Mouse (Mus musculus) ZHBTc4 (cell line): ENCODE data around the gene Pla2r1.
A peak's percentile ranks its signal among the peaks of the same experiment; 100 is the strongest.

Experiments
- DNase-seq: peaks from one replicate; pipeline ENCODE4 v3.0.0-alpha.2; 2011; ENCODE audit warnings: low read depth, low spot score

Gene Pla2r1

GRCm38 (mm10) chr2:60503991-60504390 lies 49.1 kb downstream of the Pla2r1 start:
- no peak for DNase-seq

GRCm38 (mm10) chr2:60500583-60501116 lies 52.5 kb downstream of the Pla2r1 start:
- DNase-seq, result no peak

GRCm38 (mm10) chr2:60479906-60480305 lies 73.2 kb downstream of the Pla2r1 start:
- no peak for DNase-seq

GRCm38 (mm10) chr2:60478778-60479177 lies 74.3 kb downstream of the Pla2r1 start:
- DNase-seq, result no peak

GRCm38 (mm10) chr2:60468901-60469770 lies 84.0 kb downstream of the Pla2r1 start:
- no peak for DNase-seq

GRCm38 (mm10) chr2:60452376-60452775 lies 100.7 kb downstream of the Pla2r1 start:
- DNase-seq, result no peak

- peak; percentile 36 for DNase-seq
Observed at GRCm38 (mm10) chr2:60451119-60451773, 101.9 kb downstream of the Pla2r1 start.

GRCm38 (mm10) chr2:60449732-60450131 lies 103.4 kb downstream of the Pla2r1 start:
- DNase-seq, result no peak

- DNase-seq, result no peak
Observed at GRCm38 (mm10) chr2:60444711-60445509, 108.2 kb downstream of the Pla2r1 start.

GRCm38 (mm10) chr2:60443279-60443678 lies 109.8 kb downstream of the Pla2r1 start:
- DNase-seq, result peak; percentile 69

- peak; percentile 70 for DNase-seq
Observed at GRCm38 (mm10) chr2:60441875-60442274, 111.2 kb downstream of the Pla2r1 start.

- DNase-seq, result no peak
Observed at GRCm38 (mm10) chr2:60436802-60437201, 116.3 kb downstream of the Pla2r1 start.

- no peak for DNase-seq
Observed at GRCm38 (mm10) chr2:60430315-60431021, 122.6 kb downstream of the Pla2r1 start.

- DNase-seq, result peak; percentile 91
Observed at GRCm38 (mm10) chr2:60418075-60418474, 135.0 kb downstream of the Pla2r1 start.

GRCm38 (mm10) chr2:60414334-60414733 lies 138.8 kb downstream of the Pla2r1 start:
- peak; percentile 97 for DNase-seq

- no peak for DNase-seq
Observed at GRCm38 (mm10) chr2:60413006-60413650, 140.0 kb downstream of the Pla2r1 start.

- DNase-seq, result peak; percentile 96
Observed at GRCm38 (mm10) chr2:60411181-60411580, 141.9 kb downstream of the Pla2r1 start.

GRCm38 (mm10) chr2:60409989-60410763 lies 142.9 kb downstream of the Pla2r1 start:
- DNase-seq, result peak; percentile 46

- no peak for DNase-seq
Observed at GRCm38 (mm10) chr2:60409194-60409593, 143.9 kb downstream of the Pla2r1 start.

GRCm38 (mm10) chr2:60407387-60407786 lies 145.7 kb downstream of the Pla2r1 start:
- DNase-seq, result no peak
